Mouse (Mus musculus) layer of hippocampus, postnatal 36 days (tissue): ENCODE results near the gene 4930402K13Rik. TPM values are rescaled to one million over a fixed set of nuclear protein-coding genes. Genes with fewer than 3 reads are reported as not detected.
A peak's percentile ranks its signal among the peaks of the same experiment; 100 is the strongest.
"Not testable (repeated sequence)": the region's sequence is repeated elsewhere in the genome, so short reads cannot be mapped to it uniquely, and the experiment has no call there.

Experiments
- DNase-seq, 2 experiments: peaks; one replicate each; pipeline ENCODE4 v3.0.0; 2022
- total RNA-seq, 2 experiments: library from RNA; stranded (reverse); gene quantifications; 2 replicates each; pipeline ENCODE4 v1.2.3; 2021

Gene 4930402K13Rik
- not detected for total RNA-seq

DNA sequence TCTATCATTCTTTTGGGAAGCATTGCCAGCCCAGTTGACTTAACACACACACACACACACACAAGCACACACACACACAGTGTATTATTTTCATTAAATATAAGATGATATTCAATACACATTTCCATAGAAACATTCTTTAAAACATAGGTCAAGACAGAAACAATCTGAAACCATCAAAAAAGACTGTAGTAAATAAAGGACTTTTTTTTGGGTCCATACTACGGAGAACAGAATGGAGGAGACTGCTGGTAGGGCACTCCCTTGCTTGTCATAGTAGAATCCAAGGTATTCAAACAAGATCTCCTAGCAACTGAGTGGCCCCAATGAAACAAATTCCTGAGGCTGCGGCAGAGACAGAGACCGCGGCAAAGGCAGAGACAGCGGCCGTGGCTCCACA is at the start of gene 4930402K13Rik:
TSS of gene 4930402K13Rik (plus strand) at position 301 of the 400 bp plus-strand sequence.
- no peak for DNase-seq

DNA sequence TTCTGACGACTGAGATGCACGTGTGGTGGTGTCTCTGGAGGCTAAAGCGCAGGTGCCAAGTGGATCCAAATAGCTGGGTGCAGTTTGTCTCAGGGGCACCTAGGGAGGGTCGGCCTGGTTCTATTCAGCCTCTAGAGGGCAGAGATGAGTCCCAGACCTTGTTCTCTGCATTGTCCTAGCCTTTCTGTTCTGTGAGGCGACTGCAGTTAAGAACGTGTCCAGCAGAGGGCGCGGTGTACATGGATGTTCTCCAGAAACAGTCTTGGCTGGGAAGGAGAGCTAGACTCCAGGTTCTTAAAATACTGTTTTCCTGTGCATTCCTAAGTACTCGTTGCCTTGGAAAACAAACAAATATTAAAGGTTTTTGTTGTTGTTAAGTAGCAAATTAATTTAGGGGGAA is 43.4 kb upstream of the 4930402K13Rik start:
- peak; percentile 57 to 77 for DNase-seq

- no peak for DNase-seq
Measured at GRCm38 (mm10) chrX:9062101-9062500, 42.3 kb upstream of the 4930402K13Rik start.

- DNase-seq = not testable (repeated sequence)
Measured at GRCm38 (mm10) chrX:9062715-9063114, 41.6 kb upstream of the 4930402K13Rik start, which contains the start of gene Fthl17f. Gene Fthl17f (plus strand): TSS chrX:9063015.

DNA sequence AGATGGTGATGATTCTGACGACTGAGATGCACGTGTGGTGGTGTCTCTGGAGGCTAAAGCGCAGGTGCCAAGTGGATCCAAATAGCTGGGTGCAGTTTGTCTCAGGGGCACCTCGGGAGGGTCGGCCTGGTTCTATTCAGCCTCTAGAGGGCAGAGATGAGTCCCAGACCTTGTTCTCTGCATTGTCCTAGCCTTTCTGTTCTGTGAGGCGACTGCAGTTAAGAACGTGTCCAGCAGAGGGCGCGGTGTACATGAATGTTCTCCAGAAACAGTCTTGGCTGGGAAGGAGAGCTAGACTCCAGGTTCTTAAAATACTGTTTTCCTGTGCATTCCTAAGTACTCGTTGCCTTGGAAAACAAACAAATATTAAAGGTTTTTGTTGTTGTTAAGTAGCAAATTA is 26.7 kb upstream of the 4930402K13Rik start:
- DNase-seq = peak; percentile 53 to 76

- DNase-seq = not testable (repeated sequence)
Measured at GRCm38 (mm10) chrX:9095066-9095465, 9.3 kb upstream of the 4930402K13Rik start.

DNA sequence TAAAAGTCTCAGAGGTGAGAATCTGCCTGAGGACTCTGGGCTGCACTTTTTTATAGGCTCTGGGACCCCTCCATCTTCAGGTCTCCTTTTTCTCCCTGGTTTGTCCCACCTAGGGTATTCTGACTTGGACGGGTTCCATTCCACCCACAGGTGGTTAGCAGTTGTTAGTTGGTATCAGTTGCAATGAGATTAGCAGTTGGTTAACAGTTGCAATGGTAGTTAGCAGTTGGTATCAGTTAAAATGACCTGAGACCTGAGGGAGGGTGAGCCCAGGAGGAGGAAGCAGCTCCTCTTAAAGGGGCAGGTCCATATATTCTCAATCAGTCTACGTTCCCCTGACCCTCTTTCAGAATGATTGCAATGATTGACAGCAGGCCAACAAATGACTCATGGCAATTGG is 6.0 kb downstream of the 4930402K13Rik start:
- no peak for DNase-seq

- DNase-seq = no peak
Measured at GRCm38 (mm10) chrX:9124928-9125327, 20.6 kb downstream of the 4930402K13Rik start.

DNA sequence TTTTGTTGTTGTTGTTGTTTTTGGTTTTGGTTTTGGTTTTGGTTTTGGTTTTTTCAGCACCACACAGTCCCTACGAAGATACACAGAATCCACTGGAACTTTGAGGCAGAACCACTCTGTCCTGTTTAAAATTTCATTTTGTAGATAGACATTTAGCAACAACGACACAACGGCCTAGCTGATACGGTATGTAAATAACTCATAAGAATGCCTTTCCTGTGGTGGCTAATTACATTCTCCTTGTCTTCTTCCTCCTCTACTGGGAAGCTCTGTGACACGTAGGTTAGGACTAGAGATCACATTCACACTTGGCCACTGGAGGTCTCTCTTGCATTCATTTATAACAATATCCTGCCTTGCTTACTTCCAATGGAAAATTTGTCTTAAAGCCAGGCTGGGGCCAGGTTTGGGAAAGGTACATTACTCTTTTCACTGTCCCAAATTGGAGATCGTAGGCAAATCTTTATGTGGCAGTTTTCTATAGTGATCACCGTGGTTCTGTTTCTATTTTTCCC is 24.0 kb downstream of the 4930402K13Rik start:
- no peak for DNase-seq

- no peak for DNase-seq
Measured at GRCm38 (mm10) chrX:9139290-9139948, 35.1 kb downstream of the 4930402K13Rik start.

GRCm38 (mm10) chrX:9142669-9143068 is 38.3 kb downstream of the 4930402K13Rik start:
- DNase-seq = no peak

Other genes with a start within 250 kb of the 4930402K13Rik start
- not detected for gene Gm5751, start 230.3 kb upstream of the 4930402K13Rik start, total RNA-seq
- gene B630019K06Rik, start 212.2 kb upstream of the 4930402K13Rik start, total RNA-seq = 10 to 100 TPM; 29.7 to 31.9 TPM
- not detected for gene Fthl17b, start 141.6 kb upstream of the 4930402K13Rik start, total RNA-seq
- gene Fthl17c, start 128.0 kb upstream of the 4930402K13Rik start, total RNA-seq = not detected
- not detected for gene Fthl17d, start 117.8 kb upstream of the 4930402K13Rik start, total RNA-seq
- gene Fthl17e, start 71.1 kb upstream of the 4930402K13Rik start, total RNA-seq = not detected
- gene Fthl17f, start 41.5 kb upstream of the 4930402K13Rik start, total RNA-seq = not detected
- 1 to 10 TPM; 5.6 to 5.7 TPM for gene Lancl3, start 95.3 kb downstream of the 4930402K13Rik start, total RNA-seq
- not detected for gene Gm14862, start 152.3 kb downstream of the 4930402K13Rik start, total RNA-seq
- 10 to 100 TPM; 14.9 to 16.7 TPM for gene Xk, start 168.2 kb downstream of the 4930402K13Rik start, total RNA-seq
- under 1 TPM in 1 of 2 experiments, not detected in 1; 0.72 TPM for gene H2al1m, start 179.2 kb downstream of the 4930402K13Rik start, total RNA-seq
- not detected for gene H2al1k, start 246.1 kb downstream of the 4930402K13Rik start, total RNA-seq